Mouse (Mus musculus): ENCODE measurements around the gene Olfr920. TPM values are rescaled to one million over a fixed set of nuclear protein-coding genes. Genes with fewer than 3 reads are reported as not detected.

Olfr920 gene
- polyA plus RNA-seq (2016; fragmentation: Nextera tagmentation; extraction: Ambion mirVana) = not detected in 2 replicates

DNA sequence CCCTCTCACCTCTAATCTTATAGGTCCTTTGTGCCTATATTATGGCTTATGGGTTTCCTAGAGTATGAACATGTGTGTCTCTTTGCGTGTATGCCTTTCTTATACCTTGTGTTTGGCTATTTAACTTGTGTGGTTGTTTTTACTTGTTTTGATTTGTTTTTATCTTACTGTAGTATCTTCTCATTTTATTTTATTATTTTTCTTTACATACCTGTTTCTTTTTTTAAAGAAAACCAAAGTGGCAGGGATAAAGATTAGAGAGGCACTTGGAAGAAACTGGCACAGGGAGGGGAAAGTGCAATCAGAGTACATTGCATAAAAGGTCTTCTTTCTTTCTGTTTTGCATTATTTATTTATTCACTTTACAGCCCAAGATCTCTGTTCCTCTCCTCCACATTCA, at the start of gene Olfr920:
Gene Olfr920, plus strand, starts transcription at position 301 of the 400 bp plus-strand sequence.
- ATAC-seq (ENCODE audit: low FRiP score) = no peak
- Histone ChIP-seq H3K4me2 (no peak within 1 kb of the TSS), H3K9ac (no peak within 1 kb of the TSS), H3K4me3 (replicated peaks) (no peak within 1 kb of the TSS), H3K36me3 (replicated peaks) (no peaks in the 10 kb centered on the region), H3K27ac (no peak within 1 kb of the TSS), H3K4me1 (no peaks in the 10 kb centered on the region), H3K27me3 (no peaks in the 10 kb centered on the region), H3K9me3 (no peaks in the 10 kb centered on the region)
- WGBS = 77% methylated on average over 1 of the region's 1 CpGs

GRCm38 (mm10) chr9:38718102-38718501, 34.0 kb upstream of the Olfr920 start, which contains the start of gene Vwa5a:
Gene Vwa5a, plus strand, starts transcription at chr9:38718268.
- Histone ChIP-seq H3K9me3 (no peaks in the 10 kb centered on the region), H3K4me3 (replicated peaks) (peak within 1 kb of the TSS; percentile 40), H3K27ac (no peak within 1 kb of the TSS), H3K9ac (peak within 1 kb of the TSS; percentile 55; the same call in 1 of the 2 replicates), H3K36me3 (replicated peaks) (no peaks in the 10 kb centered on the region), H3K4me2 (peak within 1 kb of the TSS; percentile 55), H3K4me1 (peaks cover 12% of the 10 kb centered on the region), H3K27me3 (no peaks in the 10 kb centered on the region)
- 0% methylated on average over 4 of the region's 4 CpGs for WGBS
- peak; percentile 67; the same call in 1 of the 2 replicates for ATAC-seq (ENCODE audit: low FRiP score)

DNA sequence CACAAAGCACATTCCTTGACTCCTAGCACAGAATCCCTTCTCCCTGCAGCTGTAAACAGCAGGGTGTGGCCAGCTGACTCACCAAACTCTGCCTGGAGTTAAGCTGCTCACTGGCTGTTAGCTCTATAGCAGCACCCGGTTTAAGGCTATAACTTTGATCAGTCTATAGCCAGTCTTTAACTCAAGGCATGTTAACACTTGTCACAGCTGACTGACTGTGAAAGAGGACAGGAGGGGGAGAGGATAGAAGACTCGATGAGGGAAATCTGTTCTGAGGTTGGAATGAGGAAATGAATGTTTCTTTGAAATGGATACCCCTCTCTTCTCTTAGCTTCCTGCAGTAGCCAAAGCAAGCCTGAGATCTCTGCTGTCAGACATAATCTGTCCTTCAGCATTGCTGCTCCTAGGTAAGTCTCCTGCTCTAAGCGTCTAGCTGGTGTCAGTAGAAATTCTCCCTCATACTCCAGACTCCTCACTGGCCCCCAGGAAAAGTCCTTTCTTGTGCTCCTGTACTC, 33.1 kb upstream of the Olfr920 start:
- 0 out of 2 replicates have a peak overlapping the region, but pooled peaks have one; percentile 55 for H3K9ac ChIP-seq
- H3K4me1 ChIP-seq = peaks cover 12% of the 10 kb centered on the region
- peak overlapping the region; percentile 40 for H3K4me3 ChIP-seq (replicated peaks)
- no peak for ATAC-seq (ENCODE audit: low FRiP score)
- WGBS = 2% methylated on average over 3 of the region's 3 CpGs
- H3K27me3 ChIP-seq = no peaks in the 10 kb centered on the region
- H3K27ac ChIP-seq = no peak overlapping the region
- H3K9me3 ChIP-seq = no peaks in the 10 kb centered on the region
- H3K36me3 ChIP-seq (replicated peaks) = no peaks in the 10 kb centered on the region
- H3K4me2 ChIP-seq = peak overlapping the region; percentile 55

GRCm38 (mm10) chr9:38724044-38724443, 28.1 kb upstream of the Olfr920 start:
- H3K9ac ChIP-seq = no peak overlapping the region
- 95% methylated on average over 1 of the region's 1 CpGs for WGBS

DNA sequence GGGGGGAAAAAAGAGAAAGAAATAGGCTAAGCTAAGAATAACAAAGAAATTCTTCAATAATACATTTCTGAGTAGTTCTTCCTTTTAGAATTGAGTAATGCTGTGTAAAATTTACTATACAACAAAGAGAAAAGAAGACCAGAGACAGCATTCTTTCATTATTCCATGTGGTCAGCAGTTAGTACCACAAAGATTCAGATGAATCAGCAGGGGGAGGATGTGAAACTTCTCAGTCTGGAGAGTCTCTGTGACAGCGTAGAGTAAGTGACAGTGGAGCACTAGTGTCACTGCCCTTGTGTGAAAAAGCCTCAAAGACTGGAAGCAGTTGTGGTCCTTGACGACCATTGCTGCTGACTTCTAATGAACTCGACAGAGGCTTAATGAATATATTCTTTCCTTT, 23.9 kb upstream of the Olfr920 start:
- Histone ChIP-seq H3K27me3 (no peaks in the 10 kb centered on the region), H3K36me3 (replicated peaks) (no peaks in the 10 kb centered on the region), H3K9me3 (no peaks in the 10 kb centered on the region), H3K27ac (no peak overlapping the region), H3K4me1 (no peaks in the 10 kb centered on the region), H3K4me3 (replicated peaks) (no peak overlapping the region), H3K4me2 (no peak overlapping the region), H3K9ac (no peak overlapping the region)
- no peak for ATAC-seq (ENCODE audit: low FRiP score)
- 82% methylated on average over 3 of the region's 3 CpGs for WGBS

More at GRCm38 (mm10) chr9:38724044-38724443, 28.1 kb upstream of the Olfr920 start:
- no peak overlapping the region for H3K4me2 ChIP-seq
- no peaks in the 10 kb centered on the region for H3K9me3 ChIP-seq
- no peaks in the 10 kb centered on the region for H3K27me3 ChIP-seq
- H3K4me3 ChIP-seq (replicated peaks) = no peak overlapping the region
- H3K36me3 ChIP-seq (replicated peaks) = no peaks in the 10 kb centered on the region
- H3K4me1 ChIP-seq = 0 out of 2 replicates have a peak, but pooled peaks cover 4% of the 10 kb centered on the region
- no peak overlapping the region for H3K27ac ChIP-seq
- ATAC-seq (ENCODE audit: low FRiP score) = no peak

GRCm38 (mm10) chr9:38741408-38741807, 10.7 kb upstream of the Olfr920 start:
- no peak for ATAC-seq (ENCODE audit: low FRiP score)
- Histone ChIP-seq H3K9me3 (no peaks in the 10 kb centered on the region), H3K27ac (no peak overlapping the region), H3K4me1 (no peaks in the 10 kb centered on the region), H3K27me3 (no peaks in the 10 kb centered on the region), H3K36me3 (replicated peaks) (no peaks in the 10 kb centered on the region), H3K4me3 (replicated peaks) (no peak overlapping the region), H3K9ac (no peak overlapping the region), H3K4me2 (no peak overlapping the region)
- WGBS = 76% methylated on average over 1 of the region's 1 CpGs

DNA sequence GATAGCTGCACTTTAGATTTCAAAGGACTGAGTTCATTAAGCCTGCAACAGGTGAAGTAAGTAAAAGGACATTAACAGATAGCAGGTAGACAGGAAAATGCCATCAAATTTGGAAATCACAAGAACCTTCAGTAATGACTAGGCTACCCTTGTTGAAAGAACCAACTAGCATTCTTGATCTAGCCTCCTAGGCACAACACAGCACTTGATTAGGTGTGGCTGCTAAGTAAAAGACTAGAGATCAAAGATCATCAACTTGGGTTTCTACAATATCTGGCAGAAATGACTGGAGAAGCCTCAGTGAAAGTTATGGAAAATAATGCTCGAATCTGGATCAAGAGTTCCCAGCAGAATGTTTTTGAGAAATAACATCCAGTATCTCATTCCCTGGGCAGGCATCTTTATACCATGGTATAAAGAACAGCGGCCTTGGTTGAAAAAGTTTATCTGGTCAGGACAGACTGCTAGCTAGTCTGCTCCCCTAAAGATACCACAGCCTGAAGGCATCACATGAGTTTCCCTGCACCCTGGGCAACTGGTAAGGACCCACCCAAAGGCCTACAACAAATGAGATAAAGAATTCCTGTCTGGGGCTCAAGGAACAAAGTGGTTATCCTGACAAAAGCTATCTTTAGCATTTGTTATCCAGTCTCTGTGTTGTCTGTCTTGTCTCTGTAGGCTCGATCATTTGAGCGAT, 7.3 kb upstream of the Olfr920 start:
- no peaks in the 10 kb centered on the region for H3K36me3 ChIP-seq (replicated peaks)
- no peak for ATAC-seq (ENCODE audit: low FRiP score)
- H3K4me3 ChIP-seq (replicated peaks) = no peak overlapping the region
- WGBS = 91% methylated on average over 4 of the region's 4 CpGs
- H3K27ac ChIP-seq = no peak overlapping the region
- H3K27me3 ChIP-seq = no peaks in the 10 kb centered on the region
- H3K9ac ChIP-seq = no peak overlapping the region
- H3K9me3 ChIP-seq = no peaks in the 10 kb centered on the region
- H3K4me2 ChIP-seq = no peak overlapping the region
- no peaks in the 10 kb centered on the region for H3K4me1 ChIP-seq

DNA sequence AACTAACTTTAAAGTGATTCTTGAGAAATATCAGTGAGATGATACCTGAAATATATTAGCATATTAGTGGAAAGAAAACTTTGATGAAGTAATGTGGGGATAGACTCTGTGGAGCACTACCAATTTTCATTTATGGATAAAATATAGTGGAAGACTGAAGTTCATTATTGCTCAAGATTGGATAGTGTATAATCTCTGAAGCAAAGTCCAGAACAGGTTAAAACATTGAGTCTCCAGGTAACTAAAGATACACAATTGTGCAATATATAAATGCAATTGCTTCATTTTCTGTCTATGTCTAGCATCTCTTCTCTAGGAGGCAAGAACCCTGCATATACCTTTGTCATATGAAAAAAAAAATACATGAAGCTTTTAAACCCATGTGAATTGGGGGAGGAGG, 20.7 kb downstream of the Olfr920 start, which contains the start of gene Olfr921:
Gene Olfr921, plus strand, starts transcription at position 301 of the 400 bp plus-strand sequence.
- Histone ChIP-seq H3K4me2 (no peak within 1 kb of the TSS), H3K27ac (no peak within 1 kb of the TSS), H3K27me3 (no peaks in the 10 kb centered on the region), H3K9ac (no peak within 1 kb of the TSS), H3K36me3 (replicated peaks) (no peaks in the 10 kb centered on the region), H3K4me3 (replicated peaks) (no peak within 1 kb of the TSS), H3K9me3 (no peaks in the 10 kb centered on the region), H3K4me1 (no peaks in the 10 kb centered on the region)
- no peak for ATAC-seq (ENCODE audit: low FRiP score)

- Histone ChIP-seq H3K36me3 (replicated peaks) (no peaks in the 10 kb centered on the region), H3K4me3 (replicated peaks) (no peak overlapping the region), H3K9me3 (no peaks in the 10 kb centered on the region), H3K4me2 (no peak overlapping the region), H3K9ac (no peak overlapping the region), H3K27me3 (no peaks in the 10 kb centered on the region), H3K4me1 (no peaks in the 10 kb centered on the region), H3K27ac (no peak overlapping the region)
- 86% methylated on average over 2 of the region's 2 CpGs for WGBS
- ATAC-seq (ENCODE audit: low FRiP score) = no peak
Observed at GRCm38 (mm10) chr9:38792689-38793088, 40.6 kb downstream of the Olfr920 start.

- no peak overlapping the region for H3K9ac ChIP-seq
- no peak overlapping the region for H3K27ac ChIP-seq
- no peaks in the 10 kb centered on the region for H3K27me3 ChIP-seq
- no peak overlapping the region for H3K4me2 ChIP-seq
- H3K36me3 ChIP-seq (replicated peaks) = no peaks in the 10 kb centered on the region
- ATAC-seq (ENCODE audit: low FRiP score) = no peak
- no peaks in the 10 kb centered on the region for H3K4me1 ChIP-seq
- no peak overlapping the region for H3K4me3 ChIP-seq (replicated peaks)
- H3K9me3 ChIP-seq = no peaks in the 10 kb centered on the region
Observed at GRCm38 (mm10) chr9:38805696-38806095, 53.6 kb downstream of the Olfr920 start.

Other genes with a start within 250 kb of the Olfr920 start
- gene Olfr911-ps1, start 230.7 kb upstream of the Olfr920 start, polyA plus RNA-seq (2016; fragmentation: Nextera tagmentation; extraction: Ambion mirVana) = not detected in 2 replicates
- not detected in 2 replicates for gene Olfr910, start 214.4 kb upstream of the Olfr920 start, polyA plus RNA-seq (2016; fragmentation: Nextera tagmentation; extraction: Ambion mirVana)
- gene Olfr912, start 172.1 kb upstream of the Olfr920 start, polyA plus RNA-seq (2016; fragmentation: Nextera tagmentation; extraction: Ambion mirVana) = not detected in 2 replicates
- not detected in 2 replicates for gene Olfr913, start 159.5 kb upstream of the Olfr920 start, polyA plus RNA-seq (2016; fragmentation: Nextera tagmentation; extraction: Ambion mirVana)
- not detected in 2 replicates for gene Olfr914, start 147.2 kb upstream of the Olfr920 start, polyA plus RNA-seq (2016; fragmentation: Nextera tagmentation; extraction: Ambion mirVana)
- not detected in 2 replicates for gene Olfr916, start 92.4 kb upstream of the Olfr920 start, polyA plus RNA-seq (2016; fragmentation: Nextera tagmentation; extraction: Ambion mirVana)
- gene Olfr917, start 86.5 kb upstream of the Olfr920 start, polyA plus RNA-seq (2016; fragmentation: Nextera tagmentation; extraction: Ambion mirVana) = not detected in 2 replicates
- gene Olfr918, start 77.7 kb upstream of the Olfr920 start, polyA plus RNA-seq (2016; fragmentation: Nextera tagmentation; extraction: Ambion mirVana) = not detected in 2 replicates
- not detected in 2 replicates for gene Olfr919, start 48.6 kb upstream of the Olfr920 start, polyA plus RNA-seq (2016; fragmentation: Nextera tagmentation; extraction: Ambion mirVana)
- 6.5 and 8.7 TPM in 2 replicates for gene Vwa5a, start 34.0 kb upstream of the Olfr920 start, polyA plus RNA-seq (2016; fragmentation: Nextera tagmentation; extraction: Ambion mirVana)
- gene Olfr921, start 20.8 kb downstream of the Olfr920 start, polyA plus RNA-seq (2016; fragmentation: Nextera tagmentation; extraction: Ambion mirVana) = not detected in 2 replicates
- not detected in 2 replicates for gene Olfr922, start 62.3 kb downstream of the Olfr920 start, polyA plus RNA-seq (2016; fragmentation: Nextera tagmentation; extraction: Ambion mirVana)
- not detected in 2 replicates for gene Olfr923, start 74.2 kb downstream of the Olfr920 start, polyA plus RNA-seq (2016; fragmentation: Nextera tagmentation; extraction: Ambion mirVana)
- gene Olfr924, start 92.2 kb downstream of the Olfr920 start, polyA plus RNA-seq (2016; fragmentation: Nextera tagmentation; extraction: Ambion mirVana) = not detected in 2 replicates
- not detected in 2 replicates for gene Olfr26, start 102.8 kb downstream of the Olfr920 start, polyA plus RNA-seq (2016; fragmentation: Nextera tagmentation; extraction: Ambion mirVana)
- gene Olfr926, start 124.8 kb downstream of the Olfr920 start, polyA plus RNA-seq (2016; fragmentation: Nextera tagmentation; extraction: Ambion mirVana) = not detected in 2 replicates
- gene Olfr930, start 177.5 kb downstream of the Olfr920 start, polyA plus RNA-seq (2016; fragmentation: Nextera tagmentation; extraction: Ambion mirVana) = not detected in 2 replicates
- gene Olfr933, start 220.0 kb downstream of the Olfr920 start, polyA plus RNA-seq (2016; fragmentation: Nextera tagmentation; extraction: Ambion mirVana) = not detected in 2 replicates
- not detected in 2 replicates for gene Olfr934, start 236.0 kb downstream of the Olfr920 start, polyA plus RNA-seq (2016; fragmentation: Nextera tagmentation; extraction: Ambion mirVana)
- gene Olfr935, start 247.4 kb downstream of the Olfr920 start, polyA plus RNA-seq (2016; fragmentation: Nextera tagmentation; extraction: Ambion mirVana) = not detected in 2 replicates